Mouse (Mus musculus): ENCODE measurements around the gene Cox10. TPM values are rescaled to one million over a fixed set of nuclear protein-coding genes. Genes with fewer than 3 reads are reported as not detected.

Gene Cox10
- polyA plus RNA-seq, 1 experiment: 8.2 TPM

- 84% methylated on average over 3 of the region's 3 CpGs for WGBS
- Histone ChIP-seq H3K4me1 (ENCODE audit: control insufficient read depth, insufficient read depth, low read length) (no peaks in the 10 kb centered on the region), H3K27ac (ENCODE audit: control insufficient read depth, insufficient read depth, low read depth, low read length, poor library complexity) (no peak overlapping the region), H3K4me3 (replicated peaks; ENCODE audit: control insufficient read depth, low read depth, low read length) (no peak overlapping the region)
- TF ChIP-seq POLR2A (IDR thresholded peaks at IDR 0.05; ENCODE audit: borderline replicate concordance, control insufficient read depth, low read depth, low read length) (no peak), CTCF (IDR thresholded peaks at IDR 0.05; ENCODE audit: control insufficient read depth, insufficient read depth, low read length) (no peak)
Observed at GRCm38 (mm10) chr11:63988031-63988665, 91.1 kb downstream of the Cox10 start.

DNA sequence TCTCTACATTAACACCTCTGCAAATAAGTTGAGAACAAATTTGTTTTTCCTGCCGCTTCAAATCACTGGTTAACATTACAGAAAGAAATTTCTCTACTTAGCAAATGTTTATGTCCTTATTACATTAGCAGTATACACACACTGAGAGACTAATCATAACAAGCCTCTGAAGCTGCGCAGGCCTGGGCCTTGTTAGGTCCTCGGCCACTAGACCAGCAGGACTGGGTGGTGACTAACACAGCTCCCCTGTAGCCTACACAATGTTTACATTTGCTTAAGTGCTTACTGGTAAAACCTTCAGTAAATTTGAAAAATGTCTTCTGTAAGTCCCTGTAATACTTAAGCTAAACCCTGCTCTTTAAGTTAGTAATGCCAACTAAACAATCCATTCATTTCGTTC is 92.6 kb downstream of the Cox10 start:
- TF ChIP-seq CTCF (IDR thresholded peaks at IDR 0.05; ENCODE audit: control insufficient read depth, insufficient read depth, low read length): no peak
- TF ChIP-seq POLR2A (IDR thresholded peaks at IDR 0.05; ENCODE audit: borderline replicate concordance, control insufficient read depth, low read depth, low read length): no peak
- Histone ChIP-seq H3K4me1 (ENCODE audit: control insufficient read depth, insufficient read depth, low read length) (no peaks in the 10 kb centered on the region), H3K4me3 (replicated peaks; ENCODE audit: control insufficient read depth, low read depth, low read length) (no peak overlapping the region), H3K27ac (ENCODE audit: control insufficient read depth, insufficient read depth, low read depth, low read length, poor library complexity) (no peak overlapping the region)
- 87% methylated on average over 4 of the region's 4 CpGs for WGBS

GRCm38 (mm10) chr11:63985481-63985880 is 93.8 kb downstream of the Cox10 start:
- TF ChIP-seq POLR2A (IDR thresholded peaks at IDR 0.05; ENCODE audit: borderline replicate concordance, control insufficient read depth, low read depth, low read length) (no peak), CTCF (IDR thresholded peaks at IDR 0.05; ENCODE audit: control insufficient read depth, insufficient read depth, low read length) (no peak)
- 71% methylated on average over 6 of the region's 6 CpGs for WGBS
- Histone ChIP-seq H3K4me3 (replicated peaks; ENCODE audit: control insufficient read depth, low read depth, low read length) (no peak overlapping the region), H3K27ac (ENCODE audit: control insufficient read depth, insufficient read depth, low read depth, low read length, poor library complexity) (no peak overlapping the region), H3K4me1 (ENCODE audit: control insufficient read depth, insufficient read depth, low read length) (no peaks in the 10 kb centered on the region)

DNA sequence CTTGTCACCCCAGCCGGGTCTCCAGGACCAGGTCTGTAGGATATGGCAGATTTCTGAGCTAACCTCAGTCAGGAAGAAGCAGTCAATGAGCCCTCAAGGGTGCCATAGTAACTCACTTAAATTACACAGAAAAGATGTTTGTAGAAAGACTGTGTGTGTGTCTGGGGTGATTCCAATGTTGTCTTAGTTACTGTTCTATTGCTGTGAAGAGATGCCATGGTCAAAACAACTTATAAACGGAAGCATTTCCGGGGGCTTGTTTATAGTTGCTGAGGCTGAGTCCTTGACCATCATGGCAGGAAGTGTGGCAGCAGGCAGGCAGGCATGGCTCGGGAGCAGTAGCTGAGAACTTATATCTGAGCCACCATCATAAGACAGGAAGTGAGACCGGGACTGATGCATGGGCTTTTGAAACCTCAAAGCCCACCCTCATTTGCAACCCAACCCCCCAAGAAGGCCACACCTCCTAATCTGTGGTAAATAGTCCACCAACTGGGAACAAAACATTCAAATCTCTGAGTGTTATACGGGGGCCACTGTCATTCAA is 94.6 kb downstream of the Cox10 start:
- no peaks in the 10 kb centered on the region for H3K4me1 ChIP-seq (ENCODE audit: control insufficient read depth, insufficient read depth, low read length)
- WGBS: 21% methylated on average over 6 of the region's 6 CpGs
- TF ChIP-seq CTCF (IDR thresholded peaks at IDR 0.05; ENCODE audit: control insufficient read depth, insufficient read depth, low read length): no peak
- TF ChIP-seq POLR2A (IDR thresholded peaks at IDR 0.05; ENCODE audit: borderline replicate concordance, control insufficient read depth, low read depth, low read length): no peak
- no peak overlapping the region for H3K27ac ChIP-seq (ENCODE audit: control insufficient read depth, insufficient read depth, low read depth, low read length, poor library complexity)
- no peak overlapping the region for H3K4me3 ChIP-seq (replicated peaks; ENCODE audit: control insufficient read depth, low read depth, low read length)

GRCm38 (mm10) chr11:63977741-63978140 is 101.5 kb downstream of the Cox10 start:
- 96% methylated on average over 2 of the region's 2 CpGs for WGBS
- H3K4me3 ChIP-seq (replicated peaks; ENCODE audit: control insufficient read depth, low read depth, low read length): no peak overlapping the region
- no peaks in the 10 kb centered on the region; the same call in 1 of the 2 replicates for H3K4me1 ChIP-seq (ENCODE audit: control insufficient read depth, insufficient read depth, low read length)
- H3K27ac ChIP-seq (ENCODE audit: control insufficient read depth, insufficient read depth, low read depth, low read length, poor library complexity): no peak overlapping the region
- TF ChIP-seq CTCF (IDR thresholded peaks at IDR 0.05; ENCODE audit: control insufficient read depth, insufficient read depth, low read length) (no peak), POLR2A (IDR thresholded peaks at IDR 0.05; ENCODE audit: borderline replicate concordance, control insufficient read depth, low read depth, low read length) (no peak)

- WGBS: 84% methylated on average over 2 of the region's 2 CpGs
- TF ChIP-seq CTCF (IDR thresholded peaks at IDR 0.05; ENCODE audit: control insufficient read depth, insufficient read depth, low read length) (no peak), POLR2A (IDR thresholded peaks at IDR 0.05; ENCODE audit: borderline replicate concordance, control insufficient read depth, low read depth, low read length) (no peak)
Observed at GRCm38 (mm10) chr11:63976775-63977174, 102.5 kb downstream of the Cox10 start.

GRCm38 (mm10) chr11:63975260-63975899 is 103.9 kb downstream of the Cox10 start:
- Histone ChIP-seq H3K4me3 (replicated peaks; ENCODE audit: control insufficient read depth, low read depth, low read length) (no peak overlapping the region), H3K27ac (ENCODE audit: control insufficient read depth, insufficient read depth, low read depth, low read length, poor library complexity) (no peak overlapping the region), H3K4me1 (ENCODE audit: control insufficient read depth, insufficient read depth, low read length) (no peaks in the 10 kb centered on the region; the same call in 1 of the 2 replicates)
- no peak for TF ChIP-seq POLR2A (IDR thresholded peaks at IDR 0.05; ENCODE audit: borderline replicate concordance, control insufficient read depth, low read depth, low read length)
- 25% methylated on average over 13 of the region's 13 CpGs for WGBS

More at GRCm38 (mm10) chr11:63976775-63977174, 102.5 kb downstream of the Cox10 start:
- H3K4me1 ChIP-seq (ENCODE audit: control insufficient read depth, insufficient read depth, low read length): no peaks in the 10 kb centered on the region; the same call in 1 of the 2 replicates
- H3K4me3 ChIP-seq (replicated peaks; ENCODE audit: control insufficient read depth, low read depth, low read length): no peak overlapping the region
- H3K27ac ChIP-seq (ENCODE audit: control insufficient read depth, insufficient read depth, low read depth, low read length, poor library complexity): no peak overlapping the region

DNA sequence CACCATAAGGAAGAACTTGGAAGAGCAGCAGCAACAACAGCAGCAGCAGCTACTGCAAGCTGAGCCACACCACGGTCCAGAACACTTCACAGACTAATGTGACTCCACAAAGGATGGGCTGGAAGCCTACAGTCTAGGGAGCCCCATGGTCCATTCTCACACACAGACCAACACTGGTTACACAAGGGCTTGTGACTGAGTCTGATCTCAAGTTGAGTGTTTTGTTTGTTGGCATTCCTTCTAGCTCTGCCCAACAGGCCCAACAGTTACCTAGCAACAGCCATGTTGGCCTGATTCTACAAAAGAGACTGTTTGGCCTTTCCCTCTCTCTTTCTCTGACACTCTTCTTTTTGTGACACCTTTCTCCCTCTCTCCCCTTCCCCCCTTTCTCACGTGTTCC is 105.3 kb downstream of the Cox10 start:
- 82% methylated on average over 2 of the region's 2 CpGs for WGBS
- Histone ChIP-seq H3K4me3 (replicated peaks; ENCODE audit: control insufficient read depth, low read depth, low read length) (no peak overlapping the region), H3K27ac (ENCODE audit: control insufficient read depth, insufficient read depth, low read depth, low read length, poor library complexity) (no peak overlapping the region), H3K4me1 (ENCODE audit: control insufficient read depth, insufficient read depth, low read length) (no peaks in the 10 kb centered on the region; the same call in none of the 2 replicates)
- no peak for TF ChIP-seq POLR2A (IDR thresholded peaks at IDR 0.05; ENCODE audit: borderline replicate concordance, control insufficient read depth, low read depth, low read length)
- TF ChIP-seq CTCF (IDR thresholded peaks at IDR 0.05; ENCODE audit: control insufficient read depth, insufficient read depth, low read length): no peak
